Mouse (Mus musculus): ENCODE measurements around the gene Cycs.

- TF ChIP-seq CTCF (IDR thresholded peaks at IDR 0.05; ENCODE audit: extremely low read depth, insufficient read length, insufficient replicate concordance, low read depth, low read length) = no peak
- no peak for TF ChIP-seq POLR2A (IDR thresholded peaks at IDR 0.05; ENCODE audit: low read depth, low read length)
Measured at GRCm38 (mm10) chr6:50552881-50553518, 13.3 kb downstream of the Cycs start.
